Mouse (Mus musculus): ENCODE data around the gene Il11ra1.
"Not testable (repeated sequence)": the region's sequence is repeated elsewhere in the genome, so short reads cannot be mapped to it uniquely, and the experiment has no call there.

Il11ra1 gene

GRCm38 (mm10) chr4:41783197-41783596 lies 83.4 kb downstream of the Il11ra1 start:
- DNase-seq (ENCODE audit: low read depth) = not testable (repeated sequence)

All from 416B (cell line).